Comparison of ENCODE assay signal across 14 mouse cellular contexts in genomic region chr3:34654781-34655180, GRCm38 (mm10). TPM values are rescaled to one million over a fixed set of nuclear protein-coding genes. Genes with fewer than 3 reads are reported as not detected.
DNase-seq lines count a peak whose midpoint lies in the region; ATAC-seq and TF ChIP-seq lines count a peak whose summit lies in the region.
"Had no signal": no experiment of that assay in that cellular context is flagged by ENCODE, and none has a peak within 500 bp of the region (broad histone marks: within the 10 kb centered on the region; RNA-seq: fewer than 3 reads in every experiment).

No protein-coding gene starts in this region.

- H3K9ac ChIP-seq in forebrain, postnatal 0 days: peak overlapping the region; percentile 62
- peak overlapping the region; percentile 64 for H3K9ac ChIP-seq in midbrain, embryonic 14.5 days (replicated peaks; ENCODE audit: low read length)
- H3K9ac ChIP-seq: liver, embryonic 14.5 days had no signal

- peak; percentile 47 for DNase-seq in embryo, embryonic 9.5 days (ENCODE audit: extremely low spot score)
- DNase-seq in forebrain, postnatal 0 days: peak; percentile 60
- peak; percentile 71 for DNase-seq in midbrain, embryonic 14.5 days
- DNase-seq in thymus, adult 2 months: no peak
- DNase-seq in ovary, postnatal 14 days (ENCODE audit: low spot score): no peak
- DNase-seq in urinary bladder, postnatal 4 days (ENCODE audit: low spot score in 2 of 2): no peak
- DNase-seq in limb, embryonic 10.5 days (ENCODE audit: low spot score): no peak
- DNase-seq: adrenal gland, postnatal 14 days; cerebellum, adult 18-20 months; heart, postnatal 4 days had no signal

- H3K36me3 ChIP-seq in E14TG2a.4 (ENCODE audit: insufficient read depth, low read length): peaks cover 85% of the 10 kb centered on the region
- no peaks in the 10 kb centered on the region for H3K36me3 ChIP-seq in forebrain, postnatal 0 days (ENCODE audit: insufficient read depth)
- H3K36me3 ChIP-seq in midbrain, embryonic 14.5 days (ENCODE audit: control insufficient read depth, insufficient read depth, low read length): no peaks in the 10 kb centered on the region
- no peaks in the 10 kb centered on the region for H3K36me3 ChIP-seq in thymus, adult 2 months (ENCODE audit: control insufficient read depth, insufficient read depth, low read length)
- no peaks in the 10 kb centered on the region for H3K36me3 ChIP-seq in limb, embryonic 10.5 days

- peaks cover 53% of the 10 kb centered on the region for H3K4me1 ChIP-seq in E14TG2a.4 (replicated peaks; ENCODE audit: low read depth, low read length)
- no peaks in the 10 kb centered on the region for H3K4me1 ChIP-seq in forebrain, postnatal 0 days (ENCODE audit: insufficient read depth)
- peaks cover 12% of the 10 kb centered on the region; the same call in 1 of the 2 replicates for H3K4me1 ChIP-seq in midbrain, embryonic 14.5 days (ENCODE audit: control insufficient read depth, insufficient read depth, low read length)
- no peaks in the 10 kb centered on the region for H3K4me1 ChIP-seq in thymus, adult 2 months (replicated peaks; ENCODE audit: control insufficient read depth, insufficient read depth, low read length)
- H3K4me1 ChIP-seq in limb, embryonic 10.5 days: peaks cover 17% of the 10 kb centered on the region

- H3K27me3 ChIP-seq in E14TG2a.4 (ENCODE audit: insufficient read depth, low read length): no peaks in the 10 kb centered on the region
- H3K27me3 ChIP-seq in forebrain, postnatal 0 days (ENCODE audit: insufficient read depth, low read length): 0 out of 2 replicates have a peak, but pooled peaks cover 4% of the 10 kb centered on the region
- peaks cover 16% of the 10 kb centered on the region for H3K27me3 ChIP-seq in midbrain, embryonic 14.5 days (ENCODE audit: control insufficient read depth, insufficient read depth, low read length)
- peaks cover 18% of the 10 kb centered on the region; the same call in 1 of the 2 replicates for H3K27me3 ChIP-seq in thymus, adult 2 months (ENCODE audit: control insufficient read depth, insufficient read depth, low read length)
- H3K27me3 ChIP-seq in limb, embryonic 10.5 days (ENCODE audit: low read depth, poor library complexity, severe bottlenecking): peaks cover 100% of the 10 kb centered on the region

- no peak for ATAC-seq in forebrain, postnatal 0 days
- no peak for ATAC-seq in midbrain, embryonic 14.5 days (ENCODE audit: low FRiP score, low TSS enrichment)

- H3K4me2 ChIP-seq in forebrain, postnatal 0 days (ENCODE audit: low read depth): peak overlapping the region; percentile 50
- H3K4me2 ChIP-seq in midbrain, embryonic 14.5 days (ENCODE audit: low read length): peak overlapping the region; percentile 83

- H3K9me3 ChIP-seq in E14TG2a.4 (ENCODE audit: low read length): no peaks in the 10 kb centered on the region
- H3K9me3 ChIP-seq in forebrain, postnatal 0 days (ENCODE audit: low read length): no peaks in the 10 kb centered on the region
- no peaks in the 10 kb centered on the region for H3K9me3 ChIP-seq in midbrain, embryonic 14.5 days (ENCODE audit: control insufficient read depth, low read length)
- H3K9me3 ChIP-seq in limb, embryonic 10.5 days (replicated peaks): no peaks in the 10 kb centered on the region

- H3K4me3 ChIP-seq in E14TG2a.4 (replicated peaks; ENCODE audit: low read length): peak overlapping the region; percentile 98
- H3K4me3 ChIP-seq in forebrain, postnatal 0 days (ENCODE audit: low read depth, low read length): peak overlapping the region; percentile 50
- H3K4me3 ChIP-seq in midbrain, embryonic 14.5 days (replicated peaks; ENCODE audit: low read depth, low read length): peak overlapping the region; percentile 44
- H3K4me3 ChIP-seq in thymus, adult 2 months (ENCODE audit: control insufficient read depth, insufficient read depth, low read length): no peak overlapping the region
- H3K4me3 ChIP-seq in limb, embryonic 10.5 days: no peak overlapping the region

- no peak for TF ChIP-seq CTCF in E14TG2a.4 (conservative IDR thresholded peaks at IDR 0.05; ENCODE audit: low read length)
- TF ChIP-seq CTCF in forebrain, postnatal 0 days (IDR thresholded peaks at IDR 0.05; ENCODE audit: low read depth): no peak
- no peak for TF ChIP-seq CTCF in thymus, adult 2 months (IDR thresholded peaks at IDR 0.05; ENCODE audit: borderline replicate concordance, control insufficient read depth, extremely low read depth, insufficient read depth, low read length, poor library complexity)

- WGBS in forebrain, postnatal 0 days: 21% methylated on average over 6 of the region's 6 CpGs
- WGBS in midbrain, embryonic 14.5 days: 7% methylated on average over 6 of the region's 6 CpGs
- WGBS in thymus, adult 2 months: 36% methylated on average over 6 of the region's 6 CpGs
- WGBS in limb, embryonic 10.5 days: 19% methylated on average over 6 of the region's 6 CpGs

- no peak for TF ChIP-seq POLR2A in thymus, adult 2 months (IDR thresholded peaks at IDR 0.05; ENCODE audit: control insufficient read depth, extremely low read depth, insufficient read depth, low read length, poor library complexity)

- H3K27ac ChIP-seq in forebrain, postnatal 0 days (ENCODE audit: low read depth, low read length): peak overlapping the region; percentile 82
- peak overlapping the region; percentile 89 for H3K27ac ChIP-seq in midbrain, embryonic 14.5 days (replicated peaks; ENCODE audit: low read depth, low read length)
- no peak overlapping the region for H3K27ac ChIP-seq in thymus, adult 2 months (ENCODE audit: control insufficient read depth, insufficient read depth, low read length)
- no peak overlapping the region for H3K27ac ChIP-seq in limb, embryonic 10.5 days
- H3K27ac ChIP-seq: liver, embryonic 14.5 days had no signal

RNA-seq across cellular contexts. Expression of gene Sox2, which starts 4.6 kb away (rescaled TPM):
- 80.9 and 120 TPM in 2 replicates for total RNA-seq in forebrain, postnatal 0 days (2014; rRNA removed)
- polyA plus RNA-seq in forebrain, postnatal 0 days (2015; fragmentation: Nextera tagmentation; extraction: Ambion mirVana): 23.1 and 31.0 TPM in 2 replicates
- 16.8 and 22.4 TPM in 2 replicates for polyA plus RNA-seq in midbrain, embryonic 14.5 days (2014; fragmentation: Nextera tagmentation; extraction: Ambion mirVana)
- polyA plus RNA-seq in thymus, adult 2 months (2012; rRNA removed): 0.08 and 0.19 TPM in 2 replicates
- 0.09 and 0.20 TPM in 2 replicates for polyA plus RNA-seq in limb, embryonic 10.5 days (2016; fragmentation: Nextera tagmentation; extraction: Ambion mirVana)
- total RNA-seq: heart, postnatal 4 days; megakaryocyte, adult 5-6 weeks had no signal
- polyA plus RNA-seq: kidney, embryonic 16.5 days had no signal

Comparison
In these comparisons a context has a peak if more than half of its experiments do, and no peak if none do; other contexts are left out.
1. H3K4me3 ChIP-seq: peak in E14TG2a.4 (single experiment), forebrain, postnatal 0 days (single experiment) and midbrain, embryonic 14.5 days (single experiment); none in thymus, adult 2 months (single experiment) and limb, embryonic 10.5 days (single experiment).
2. DNase-seq: peak in embryo, embryonic 9.5 days (single experiment), forebrain, postnatal 0 days (single experiment) and midbrain, embryonic 14.5 days (single experiment); none in thymus, adult 2 months (single experiment), ovary, postnatal 14 days (single experiment), urinary bladder, postnatal 4 days (0 of 2) and limb, embryonic 10.5 days (single experiment).
3. H3K27ac ChIP-seq: peak in forebrain, postnatal 0 days (single experiment) and midbrain, embryonic 14.5 days (single experiment); none in thymus, adult 2 months (single experiment) and limb, embryonic 10.5 days (single experiment).
4. RNA of gene Sox2, which starts 4.6 kb away (polyA plus RNA-seq): 23.1 to 31.0 TPM in forebrain, postnatal 0 days and 16.8 to 22.4 TPM in midbrain, embryonic 14.5 days; 0.09 to 0.20 TPM in limb, embryonic 10.5 days and 0.08 to 0.19 TPM in thymus, adult 2 months; every median in the first group is over 10 times any median in the second.